In genomic region chr4:77513914-77514628, GRCm38 (mm10) we compare ENCODE assay signal across 27 mouse cellular contexts.
DNase-seq lines count a peak whose midpoint lies in the region; ATAC-seq lines count a peak whose summit lies in the region.
"Had no signal": no experiment of that assay in that cellular context is flagged by ENCODE, and none has a peak within 500 bp of the region (broad histone marks: within the 10 kb centered on the region; RNA-seq: fewer than 3 reads in every experiment).

No protein-coding gene starts in this region.

- 0 out of 2 replicates have a peak overlapping the region, but pooled peaks have one; percentile 18 for H3K4me2 ChIP-seq in heart, embryonic 15.5 days
- no peak overlapping the region for H3K4me2 ChIP-seq in midbrain, embryonic 11.5 days
- H3K4me2 ChIP-seq in midbrain, embryonic 13.5 days (replicated peaks): no peak overlapping the region
- H3K4me2 ChIP-seq: embryonic facial prominence, embryonic 15.5 days; forebrain, embryonic 13.5 days; intestine, embryonic 15.5 days; kidney, embryonic 15.5 days; liver, embryonic 11.5 days; midbrain, embryonic 12.5 days; neural tube, embryonic 13.5 days had no signal

- H3K4me3 ChIP-seq in heart, embryonic 15.5 days: no peak overlapping the region
- H3K4me3 ChIP-seq in midbrain, embryonic 11.5 days (ENCODE audit: low read depth, low read length): no peak overlapping the region
- no peak overlapping the region for H3K4me3 ChIP-seq in midbrain, embryonic 13.5 days (replicated peaks)
- H3K4me3 ChIP-seq: embryonic facial prominence, embryonic 15.5 days; forebrain, embryonic 13.5 days; heart, embryonic 10.5 days; hindbrain, embryonic 10.5 days; intestine, embryonic 15.5 days; kidney, embryonic 15.5 days; midbrain, embryonic 12.5 days; neural tube, embryonic 13.5 days had no signal

- H3K9ac ChIP-seq in heart, embryonic 15.5 days: no peak overlapping the region
- H3K9ac ChIP-seq in midbrain, embryonic 11.5 days (ENCODE audit: low read length): no peak overlapping the region
- no peak overlapping the region for H3K9ac ChIP-seq in midbrain, embryonic 13.5 days (replicated peaks)
- H3K9ac ChIP-seq: embryonic facial prominence, embryonic 15.5 days; forebrain, embryonic 13.5 days; intestine, embryonic 15.5 days; kidney, embryonic 15.5 days; midbrain, embryonic 12.5 days; neural tube, embryonic 13.5 days had no signal

- H3K27ac ChIP-seq in heart, embryonic 15.5 days: 0 out of 2 replicates have a peak overlapping the region, but pooled peaks have one; percentile 7
- H3K27ac ChIP-seq in midbrain, embryonic 11.5 days (ENCODE audit: low read depth, low read length): no peak overlapping the region
- H3K27ac ChIP-seq in midbrain, embryonic 13.5 days: no peak overlapping the region
- H3K27ac ChIP-seq: embryonic facial prominence, embryonic 15.5 days; forebrain, embryonic 13.5 days; heart, embryonic 10.5 days; hindbrain, embryonic 10.5 days; hindbrain, postnatal 0 days; intestine, embryonic 15.5 days; kidney, embryonic 15.5 days; midbrain, embryonic 12.5 days; neural tube, embryonic 13.5 days had no signal

- no peaks in the 10 kb centered on the region for H3K9me3 ChIP-seq in heart, embryonic 15.5 days (replicated peaks)
- no peaks in the 10 kb centered on the region for H3K9me3 ChIP-seq in midbrain, embryonic 11.5 days (ENCODE audit: control insufficient read depth, low read length)
- no peaks in the 10 kb centered on the region for H3K9me3 ChIP-seq in midbrain, embryonic 13.5 days
- H3K9me3 ChIP-seq: embryonic facial prominence, embryonic 15.5 days; forebrain, embryonic 13.5 days; heart, embryonic 10.5 days; hindbrain, embryonic 10.5 days; intestine, embryonic 15.5 days; kidney, embryonic 15.5 days; midbrain, embryonic 12.5 days; neural tube, embryonic 13.5 days had no signal

- 35% methylated on average over 5 of the region's 5 CpGs for WGBS in heart, embryonic 15.5 days
- WGBS in midbrain, embryonic 11.5 days: 80% methylated on average over 5 of the region's 5 CpGs
- 77% methylated on average over 5 of the region's 5 CpGs for WGBS in midbrain, embryonic 13.5 days

- H3K36me3 ChIP-seq in heart, embryonic 15.5 days: no peaks in the 10 kb centered on the region
- no peaks in the 10 kb centered on the region for H3K36me3 ChIP-seq in midbrain, embryonic 11.5 days (ENCODE audit: control insufficient read depth, insufficient read depth, low read length)
- no peaks in the 10 kb centered on the region for H3K36me3 ChIP-seq in midbrain, embryonic 13.5 days
- H3K36me3 ChIP-seq: embryonic facial prominence, embryonic 15.5 days; heart, embryonic 10.5 days; hindbrain, embryonic 10.5 days; intestine, embryonic 15.5 days; kidney, embryonic 15.5 days; midbrain, embryonic 12.5 days; neural tube, embryonic 13.5 days had no signal

- intact Hi-C loops in heart, postnatal 10 days (cut with DNase I): no loop called here

- no peaks in the 10 kb centered on the region for H3K27me3 ChIP-seq in heart, embryonic 15.5 days
- no peaks in the 10 kb centered on the region for H3K27me3 ChIP-seq in midbrain, embryonic 11.5 days (ENCODE audit: control insufficient read depth, insufficient read depth, low read length)
- no peaks in the 10 kb centered on the region for H3K27me3 ChIP-seq in midbrain, embryonic 13.5 days
- H3K27me3 ChIP-seq: embryonic facial prominence, embryonic 15.5 days; forebrain, embryonic 13.5 days; intestine, embryonic 15.5 days; kidney, embryonic 15.5 days; midbrain, embryonic 12.5 days; neural tube, embryonic 13.5 days had no signal

- H3K4me1 ChIP-seq in heart, embryonic 15.5 days (replicated peaks): 0 out of 2 replicates have a peak, but pooled peaks cover 4% of the 10 kb centered on the region
- H3K4me1 ChIP-seq in midbrain, embryonic 11.5 days (ENCODE audit: control insufficient read depth, insufficient read depth, low read length): no peaks in the 10 kb centered on the region
- H3K4me1 ChIP-seq in midbrain, embryonic 13.5 days (replicated peaks): peaks cover 5% of the 10 kb centered on the region; the same call in 1 of the 2 replicates
- H3K4me1 ChIP-seq: forebrain, embryonic 13.5 days; heart, embryonic 10.5 days; hindbrain, embryonic 10.5 days; intestine, embryonic 15.5 days; kidney, embryonic 15.5 days; midbrain, embryonic 12.5 days; neural tube, embryonic 13.5 days had no signal

- no peak for DNase-seq in heart, postnatal 10 days
- DNase-seq in kidney, postnatal 10 days: peak; percentile 5
- no peak for DNase-seq in kidney, adult 11 months
- DNase-seq in midbrain, embryonic 11.5 days (ENCODE audit: low spot score, missing footprints): peak; percentile 81
- no peak for DNase-seq in urinary bladder, postnatal 14 days (ENCODE audit: low spot score)
- DNase-seq: adrenal gland, adult 2 months; adrenal gland, postnatal 36 days; cerebellum, adult 18-20 months; cerebellum, postnatal 10 days; gastrocnemius, postnatal 25 days; heart, adult 11 months; layer of hippocampus, adult 9-11 months; thymus, adult 2 months; thymus, postnatal 36 days had no signal

- ATAC-seq in heart, embryonic 15.5 days (replicated peaks; ENCODE audit: insufficient number of reproducible peaks, insufficient read depth, low FRiP score, low read depth): no peak
- no peak for ATAC-seq in midbrain, embryonic 11.5 days (ENCODE audit: low FRiP score)
- no peak for ATAC-seq in midbrain, embryonic 13.5 days
- ATAC-seq: activated CD4-positive, CD25-positive, alpha-beta regulatory T cell, adult 4 months; forebrain, embryonic 13.5 days; hindbrain, postnatal 0 days; intestine, embryonic 15.5 days had no signal

Comparison
In these comparisons a context has a peak if more than half of its experiments do, and no peak if none do; other contexts are left out.
1. DNase-seq: peak in kidney, postnatal 10 days (single experiment) and midbrain, embryonic 11.5 days (single experiment); none in heart, postnatal 10 days (0 of 2), kidney, adult 11 months (single experiment) and urinary bladder, postnatal 14 days (single experiment).